ENCODE assay signal across 9 mouse cellular contexts in genomic region chr8:46844974-46845774, GRCm38 (mm10).
DNase-seq lines count a peak whose midpoint lies in the region; ATAC-seq and TF ChIP-seq lines count a peak whose summit lies in the region.
"Had no signal": no experiment of that assay in that cellular context is flagged by ENCODE, and none has a peak within 500 bp of the region (broad histone marks: within the 10 kb centered on the region; RNA-seq: fewer than 3 reads in every experiment).

No protein-coding gene starts in this region.

- peak; percentile 72 for ATAC-seq in lung, embryonic 16.5 days (ENCODE audit: low read depth)
- ATAC-seq in stomach, embryonic 16.5 days (ENCODE audit: insufficient read depth, low FRiP score) = no peak
- ATAC-seq in midbrain, embryonic 15.5 days (replicated peaks) = no peak

- 0 out of 2 replicates have a peak, but pooled peaks cover 2% of the 10 kb centered on the region for H3K4me1 ChIP-seq in testis, adult 2 months (ENCODE audit: control insufficient read depth, insufficient read depth, low read length)
- peaks cover 37% of the 10 kb centered on the region for H3K4me1 ChIP-seq in lung, embryonic 16.5 days (replicated peaks; ENCODE audit: control insufficient read depth, insufficient read depth, low read length)
- peaks cover 28% of the 10 kb centered on the region for H3K4me1 ChIP-seq in stomach, embryonic 16.5 days (ENCODE audit: control insufficient read depth, insufficient read depth, low read length)
- H3K4me1 ChIP-seq in midbrain, embryonic 15.5 days = no peaks in the 10 kb centered on the region

- H3K36me3 ChIP-seq in testis, adult 2 months (ENCODE audit: control insufficient read depth, insufficient read depth, low read length) = no peaks in the 10 kb centered on the region
- peaks cover 16% of the 10 kb centered on the region for H3K36me3 ChIP-seq in lung, embryonic 16.5 days (ENCODE audit: control insufficient read depth, insufficient read depth, low read length)
- peaks cover 4% of the 10 kb centered on the region; the same call in 1 of the 2 replicates for H3K36me3 ChIP-seq in stomach, embryonic 16.5 days (ENCODE audit: control insufficient read depth, insufficient read depth, low read length)
- H3K36me3 ChIP-seq in midbrain, embryonic 15.5 days (replicated peaks) = no peaks in the 10 kb centered on the region

- 0 out of 2 replicates have a peak overlapping the region, but pooled peaks have one; percentile 5 for H3K4me2 ChIP-seq in lung, embryonic 16.5 days (ENCODE audit: low read depth, low read length)
- H3K4me2 ChIP-seq in stomach, embryonic 16.5 days (ENCODE audit: low read depth, low read length) = no peak overlapping the region
- no peak overlapping the region for H3K4me2 ChIP-seq in midbrain, embryonic 15.5 days

- no peaks in the 10 kb centered on the region for H3K9me3 ChIP-seq in lung, embryonic 16.5 days (ENCODE audit: control insufficient read depth, low read length)
- H3K9me3 ChIP-seq in stomach, embryonic 16.5 days (replicated peaks; ENCODE audit: control insufficient read depth, low read length) = no peaks in the 10 kb centered on the region
- no peaks in the 10 kb centered on the region for H3K9me3 ChIP-seq in midbrain, embryonic 15.5 days

- TF ChIP-seq POLR2A in testis, adult 2 months (IDR thresholded peaks at IDR 0.05; ENCODE audit: control insufficient read depth, low read depth, low read length) = no peak

- DNase-seq in testis, postnatal 10 days (ENCODE audit: low spot score) = no peak
- DNase-seq in heart, adult 18-20 months = peak; percentile 69 to 91
- peak; percentile 57 for DNase-seq in kidney, adult 18-20 months
- DNase-seq in layer of hippocampus, adult 11-12 months (ENCODE audit: low spot score) = no peak

- H3K4me3 ChIP-seq in testis, adult 2 months (ENCODE audit: control insufficient read depth, low read depth, low read length) = no peak overlapping the region
- H3K4me3 ChIP-seq in lung, embryonic 16.5 days (ENCODE audit: low read length) = no peak overlapping the region
- no peak overlapping the region for H3K4me3 ChIP-seq in stomach, embryonic 16.5 days (replicated peaks; ENCODE audit: low read length)
- H3K4me3 ChIP-seq in midbrain, embryonic 15.5 days = no peak overlapping the region
- H3K4me3 ChIP-seq: myocyte had no signal

- TF ChIP-seq CTCF in testis, adult 2 months (IDR thresholded peaks at IDR 0.05; ENCODE audit: control insufficient read depth, insufficient read depth, insufficient replicate concordance, low read depth, low read length) = no peak

- H3K27me3 ChIP-seq in testis, adult 2 months (ENCODE audit: control insufficient read depth, insufficient read depth, low read length) = no peaks in the 10 kb centered on the region
- H3K27me3 ChIP-seq in lung, embryonic 16.5 days (ENCODE audit: control insufficient read depth, insufficient read depth, low read depth, low read length) = no peaks in the 10 kb centered on the region
- H3K27me3 ChIP-seq in stomach, embryonic 16.5 days (ENCODE audit: control insufficient read depth, insufficient read depth, low read length) = no peaks in the 10 kb centered on the region
- no peaks in the 10 kb centered on the region for H3K27me3 ChIP-seq in midbrain, embryonic 15.5 days (replicated peaks)

- H3K27ac ChIP-seq in testis, adult 2 months (ENCODE audit: control insufficient read depth, insufficient read depth, low read depth, low read length) = peak overlapping the region; percentile 60
- H3K27ac ChIP-seq in lung, embryonic 16.5 days (ENCODE audit: low read length) = peak overlapping the region; percentile 82
- peak overlapping the region; percentile 87 for H3K27ac ChIP-seq in stomach, embryonic 16.5 days (ENCODE audit: low read length)
- no peak overlapping the region for H3K27ac ChIP-seq in midbrain, embryonic 15.5 days

- H3K9ac ChIP-seq in lung, embryonic 16.5 days (ENCODE audit: low read length) = no peak overlapping the region
- no peak overlapping the region for H3K9ac ChIP-seq in stomach, embryonic 16.5 days (ENCODE audit: low read length)
- no peak overlapping the region for H3K9ac ChIP-seq in midbrain, embryonic 15.5 days

- 57% methylated on average over 7 of the region's 7 CpGs for WGBS in lung, embryonic 16.5 days
- 57% methylated on average over 7 of the region's 7 CpGs for WGBS in stomach, embryonic 16.5 days
- WGBS in midbrain, embryonic 15.5 days = 71% methylated on average over 7 of the region's 7 CpGs

Comparison
In these comparisons a context has a peak if more than half of its experiments do, and no peak if none do; other contexts are left out.
1. DNase-seq: peak in heart, adult 18-20 months (2 of 2) and kidney, adult 18-20 months (single experiment); none in testis, postnatal 10 days (single experiment) and layer of hippocampus, adult 11-12 months (single experiment).